Mouse (Mus musculus) cortical plate, adult 2 months (tissue): Measurements from ENCODE around the gene Glp2r.

ENCODE experiments used
- CTCF ChIP-seq: fragments of 200-500 bp; IDR thresholded peaks from 2 replicates; pipeline ENCODE4 v1.5.1; 2011; ENCODE audit warnings: mild to moderate bottlenecking, control low read depth, low read length; ENCODE audit not compliant: insufficient read depth; ENCODE audit errors: extremely low read depth
- POLR2A ChIP-seq: fragments of 200-500 bp; IDR thresholded peaks from 2 replicates; pipeline ENCODE4 v1.6.1; 2011; ENCODE audit warnings: mild to moderate bottlenecking, low read length, control low read depth; ENCODE audit not compliant: insufficient read depth; ENCODE audit errors: extremely low read depth

- TF ChIP-seq CTCF: no peak
- no peak for TF ChIP-seq POLR2A
Measured at GRCm38 (mm10) chr11:67738846-67739490, 32.0 kb downstream of the Glp2r start.
